Mouse (Mus musculus) forebrain, embryonic 14.5 days (tissue): ENCODE results near the gene Col25a1. TPM values are rescaled to one million over a fixed set of nuclear protein-coding genes. Genes with fewer than 3 reads are reported as not detected.

Experiments used
- ATAC-seq: fragments of 200-750 bp; cut with Nextera tagmentation; 2 replicates; pipeline ENCODE4 v1.8.0; 2017; ENCODE audit warnings: mild to moderate bottlenecking, moderate library complexity
- DNase-seq: peaks from one replicate; pipeline ENCODE4 v3.0.0-alpha.2; 2015; ENCODE audit warnings: low spot score
- H3K27ac ChIP-seq: fragments of 300-500 bp; sonication (generic); 2 replicates; pipeline ENCODE4 v1.5.1; 2014; ENCODE audit warnings: low read depth, mild to moderate bottlenecking, control low read depth, low read length, moderate library complexity
- H3K27me3 ChIP-seq: fragments of 300-500 bp; sonication (generic); replicated peaks from 2 replicates; pipeline ENCODE4 v1.6.1; 2014; ENCODE audit warnings: low read length, control low read depth, mixed read lengths; ENCODE audit not compliant: control insufficient read depth, insufficient read depth
- H3K36me3 ChIP-seq: fragments of 300-500 bp; sonication (generic); 2 replicates; pipeline ENCODE4 v1.6.1; 2014; ENCODE audit warnings: low read length, control low read depth; ENCODE audit not compliant: control insufficient read depth, insufficient read depth
- H3K4me1 ChIP-seq: fragments of 300-500 bp; sonication (generic); 2 replicates; pipeline ENCODE4 v1.6.1; 2014; ENCODE audit warnings: antibody characterized with exemption, low read length, control low read depth; ENCODE audit not compliant: control insufficient read depth, insufficient read depth
- H3K4me2 ChIP-seq: fragments of 300-500 bp; sonication (generic); 2 replicates; pipeline ENCODE4 v1.6.1; 2014; ENCODE audit warnings: mild to moderate bottlenecking, control low read depth, low read length
- H3K4me3 ChIP-seq: fragments of 300-500 bp; sonication (generic); 2 replicates; pipeline ENCODE4 v1.5.1; 2014; ENCODE audit warnings: low read depth, low read length, control low read depth
- H3K9ac ChIP-seq: fragments of 300-500 bp; sonication (generic); 2 replicates; pipeline ENCODE4 v1.6.1; 2014; ENCODE audit warnings: mild to moderate bottlenecking, low read length, control low read depth, moderate library complexity
- H3K9me3 ChIP-seq: fragments of 300-500 bp; sonication (generic); replicated peaks from 2 replicates; pipeline ENCODE4 v1.6.1; 2016; ENCODE audit warnings: low read length, control low read depth, mixed read lengths; ENCODE audit not compliant: control insufficient read depth
- WGBS: fragments of 180-500 bp; shearing (Covaris S2); extraction: QIAGEN DNeasy Blood & Tissue Kit; methylation state at CpG from one replicate; pipeline ENCODE4 v1.1.7; 2014; 5-methylcytosine and 5-hydroxymethylcytosine counted together
- polyA plus RNA-seq: library from polyadenylated mRNA; unstranded; fragments of >200 nt; fragmentation: Nextera tagmentation; extraction: Ambion mirVana; gene quantifications from 2 replicates; pipeline ENCODE4 v1.2.1, GENCODE M21; 2014

Col25a1 gene
- polyA plus RNA-seq, 1 experiment from 2014 or later = 2.5 TPM

DNA sequence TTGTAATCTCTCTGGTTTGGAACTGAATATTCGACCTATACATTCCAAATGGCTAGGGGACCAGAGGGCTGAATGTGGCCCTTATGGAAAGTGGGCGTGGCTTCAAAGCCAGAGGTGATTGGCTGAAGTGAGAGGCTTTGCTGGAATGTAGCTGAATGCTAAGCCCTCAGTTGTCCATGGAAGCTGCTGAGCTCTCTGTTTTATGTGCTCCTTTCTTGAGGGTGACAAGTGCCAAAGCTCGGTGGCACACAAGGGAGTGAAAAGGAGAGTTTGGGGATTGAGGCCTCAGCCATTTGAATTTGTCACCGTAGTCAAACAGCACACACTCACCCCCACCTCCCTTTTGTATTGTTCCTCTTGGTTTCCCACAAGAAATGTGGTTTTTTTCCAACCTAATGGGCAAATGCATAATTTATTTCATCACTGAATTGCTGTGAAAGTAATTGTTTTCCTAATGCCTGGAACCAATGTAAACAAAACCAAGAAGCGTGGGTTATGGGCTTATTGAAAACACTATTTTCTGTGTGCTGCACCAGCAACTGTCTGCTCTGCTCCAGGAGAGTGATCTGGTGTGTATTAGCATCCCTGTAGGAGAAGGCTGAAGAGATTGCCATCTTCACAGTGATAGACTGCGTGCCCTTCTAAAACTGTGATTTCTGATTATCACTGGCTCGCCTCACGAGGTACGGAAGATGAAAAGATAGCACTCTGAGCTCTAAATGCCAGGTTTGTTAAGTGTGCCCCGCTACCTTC is 147.2 kb downstream of the Col25a1 start:
- DNase-seq (no peak), ATAC-seq (peak; percentile 54)
- Histone ChIP-seq H3K4me1 (peaks cover 14% of the 10 kb centered on the region; the same call in 1 of the 2 replicates), H3K4me3 (no peak overlapping the region), H3K36me3 (no peaks in the 10 kb centered on the region), H3K27ac (no peak overlapping the region), H3K9me3 (no peaks in the 10 kb centered on the region), H3K4me2 (no peak overlapping the region), H3K9ac (no peak overlapping the region), H3K27me3 (no peaks in the 10 kb centered on the region)
- 41% methylated on average over 10 of the region's 10 CpGs for WGBS

DNA sequence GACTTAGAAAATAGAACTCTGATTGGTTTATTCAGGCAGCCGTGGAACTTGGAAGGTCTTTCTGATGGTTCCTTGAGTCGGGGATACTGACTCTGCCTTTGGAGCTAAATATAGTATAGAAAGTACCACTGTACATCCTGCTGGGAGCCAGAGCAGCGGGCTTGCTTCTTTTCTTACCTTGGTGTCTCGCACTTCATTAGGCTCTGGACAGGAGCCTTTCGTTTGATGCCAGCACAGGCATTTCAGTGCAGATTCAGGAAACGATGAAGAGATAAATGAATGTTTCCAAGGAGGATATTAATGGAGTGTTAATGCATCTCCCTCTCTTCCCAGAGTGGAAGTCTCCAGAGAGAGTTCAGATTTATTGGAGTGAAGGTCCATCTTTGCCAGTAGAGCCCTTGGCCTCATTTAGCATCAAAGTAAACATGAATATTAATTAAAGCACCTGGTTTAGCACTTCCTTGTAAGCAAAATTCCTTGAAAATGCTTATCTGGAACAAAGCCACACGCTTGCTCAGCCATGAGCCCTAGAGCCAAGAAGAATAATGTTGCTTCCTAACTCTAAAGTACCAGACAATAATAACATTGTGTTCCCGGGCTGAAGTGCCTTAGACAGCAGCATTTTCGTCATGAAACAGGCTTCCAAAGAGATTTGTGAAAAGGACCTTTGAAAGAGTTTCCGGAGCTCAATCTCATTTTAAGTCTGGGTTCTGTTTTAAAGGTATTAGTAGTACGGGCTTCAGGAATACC is 151.9 kb downstream of the Col25a1 start:
- no peak overlapping the region for H3K9ac ChIP-seq
- H3K27me3 ChIP-seq = no peaks in the 10 kb centered on the region
- no peak overlapping the region for H3K27ac ChIP-seq
- WGBS = 28% methylated on average over 11 of the region's 11 CpGs
- peak; percentile 58 for DNase-seq
- peak; percentile 26; the same call in 1 of the 2 replicates for ATAC-seq
- no peak overlapping the region for H3K4me3 ChIP-seq
- H3K9me3 ChIP-seq = no peaks in the 10 kb centered on the region
- H3K36me3 ChIP-seq = no peaks in the 10 kb centered on the region
- no peak overlapping the region for H3K4me2 ChIP-seq
- peaks cover 18% of the 10 kb centered on the region; the same call in 1 of the 2 replicates for H3K4me1 ChIP-seq

DNA sequence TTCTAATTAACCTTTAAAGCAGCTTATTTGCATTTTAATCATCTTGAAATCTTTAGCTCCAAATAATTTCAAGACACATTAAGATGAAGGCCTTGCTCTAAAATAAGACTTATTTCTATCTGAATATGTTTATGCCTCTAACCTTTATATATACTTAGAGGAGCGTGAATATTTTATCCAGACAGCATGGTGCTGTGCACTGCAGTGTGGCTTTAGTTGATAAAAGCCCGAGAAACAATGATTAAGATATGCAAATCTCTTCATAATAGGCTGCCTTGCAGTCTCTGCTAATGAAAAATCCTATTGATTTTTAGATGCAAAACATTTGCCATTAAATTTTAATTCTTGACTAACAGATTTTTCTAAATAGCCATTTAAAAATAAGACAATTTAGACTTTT is 156.8 kb downstream of the Col25a1 start:
- Histone ChIP-seq H3K9ac (no peak overlapping the region), H3K27me3 (no peaks in the 10 kb centered on the region), H3K36me3 (no peaks in the 10 kb centered on the region), H3K4me3 (no peak overlapping the region), H3K9me3 (no peaks in the 10 kb centered on the region), H3K4me1 (peaks cover 19% of the 10 kb centered on the region), H3K27ac (no peak overlapping the region), H3K4me2 (no peak overlapping the region)
- DNase-seq = peak; percentile 36
- WGBS = 7% methylated on average over 2 of the region's 2 CpGs
- ATAC-seq = peak; percentile 45; the same call in 1 of the 2 replicates

GRCm38 (mm10) chr3:130288756-130289155 is 157.5 kb downstream of the Col25a1 start:
- H3K4me3 ChIP-seq = no peak overlapping the region
- no peaks in the 10 kb centered on the region for H3K36me3 ChIP-seq
- no peaks in the 10 kb centered on the region for H3K9me3 ChIP-seq
- WGBS = 32% methylated on average over 4 of the region's 4 CpGs
- H3K27ac ChIP-seq = peak overlapping the region; percentile 27; the same call in 1 of the 2 replicates
- DNase-seq (no peak), ATAC-seq (0 out of 2 replicates have a peak, but pooled peaks have one; percentile 11)
- H3K4me1 ChIP-seq = peaks cover 13% of the 10 kb centered on the region
- H3K9ac ChIP-seq = no peak overlapping the region
- H3K4me2 ChIP-seq = no peak overlapping the region
- H3K27me3 ChIP-seq = no peaks in the 10 kb centered on the region

DNA sequence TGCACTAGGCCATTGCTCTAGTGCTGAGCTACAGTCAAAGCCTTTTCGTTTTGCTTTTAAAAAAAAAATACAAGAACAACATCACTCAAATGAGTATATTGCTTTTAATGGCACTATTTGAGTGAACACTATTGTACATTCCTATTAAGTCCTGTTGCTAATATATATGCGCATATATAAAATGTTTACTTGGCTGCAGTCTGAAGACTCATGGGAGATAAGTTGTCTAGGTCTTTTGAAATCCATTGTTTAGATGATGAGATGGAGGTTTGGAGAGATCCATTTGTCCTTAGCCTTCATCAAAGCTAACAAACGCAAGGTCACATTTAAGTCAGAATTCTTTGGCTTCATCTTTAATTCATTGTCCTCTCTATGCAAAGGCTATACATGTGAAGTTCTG is 157.9 kb downstream of the Col25a1 start:
- DNase-seq (peak; percentile 29), ATAC-seq (peak; percentile 54; the same call in 1 of the 2 replicates)
- Histone ChIP-seq H3K9ac (no peak overlapping the region), H3K4me2 (no peak overlapping the region), H3K27ac (no peak overlapping the region), H3K4me3 (no peak overlapping the region), H3K9me3 (no peaks in the 10 kb centered on the region), H3K36me3 (no peaks in the 10 kb centered on the region), H3K4me1 (peaks cover 13% of the 10 kb centered on the region), H3K27me3 (no peaks in the 10 kb centered on the region)
- 45% methylated on average over 3 of the region's 3 CpGs for whole genome bisulfite sequencing

DNA sequence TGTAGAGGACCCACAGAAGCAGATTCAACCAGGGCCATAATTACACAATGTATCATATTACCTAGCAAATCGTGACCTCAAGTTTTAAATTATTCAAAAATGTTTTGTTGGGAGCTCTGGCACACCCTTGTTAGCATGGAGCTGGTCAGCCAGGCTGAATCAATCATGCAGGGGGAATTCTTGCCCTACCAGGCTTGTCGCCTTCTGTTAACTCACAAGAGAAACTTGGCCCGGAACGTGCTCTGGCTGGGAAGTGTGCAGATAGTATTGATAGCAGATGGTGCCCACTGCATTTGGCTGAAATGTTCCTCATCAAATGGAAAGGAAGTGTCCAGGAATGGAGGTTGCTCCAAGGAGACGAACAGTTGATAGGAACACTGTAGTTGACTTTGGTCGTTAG is 158.9 kb downstream of the Col25a1 start:
- no peak overlapping the region for H3K4me3 ChIP-seq
- H3K27me3 ChIP-seq = no peaks in the 10 kb centered on the region
- DNase-seq (peak; percentile 63), ATAC-seq (peak; percentile 66; the same call in 1 of the 2 replicates)
- H3K36me3 ChIP-seq = no peaks in the 10 kb centered on the region
- no peak overlapping the region for H3K4me2 ChIP-seq
- H3K9me3 ChIP-seq = no peaks in the 10 kb centered on the region
- peaks cover 13% of the 10 kb centered on the region for H3K4me1 ChIP-seq
- 50% methylated on average over 6 of the region's 6 CpGs for WGBS
- H3K27ac ChIP-seq = no peak overlapping the region
- no peak overlapping the region for H3K9ac ChIP-seq

DNA sequence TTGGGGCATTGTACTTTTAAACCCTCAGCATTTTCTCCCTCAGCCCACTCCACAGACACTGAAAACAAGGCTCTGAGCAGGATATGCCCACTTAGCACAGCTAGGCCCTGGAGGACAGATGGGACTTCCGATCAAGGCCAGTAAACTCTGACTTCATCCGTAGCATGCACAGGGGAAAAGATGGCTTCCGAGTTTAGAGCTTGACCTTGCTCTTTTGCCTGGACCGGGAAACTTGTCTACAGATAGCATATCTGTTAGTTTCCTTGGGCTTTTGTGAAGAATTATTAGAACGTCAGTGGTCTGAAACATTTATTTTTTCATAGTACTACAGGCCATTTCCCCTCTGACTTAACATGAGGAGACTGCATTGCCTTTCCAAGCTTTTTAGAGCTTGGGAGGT is 159.4 kb downstream of the Col25a1 start:
- no peaks in the 10 kb centered on the region for H3K9me3 ChIP-seq
- 96% methylated on average over 5 of the region's 5 CpGs for WGBS
- H3K27ac ChIP-seq = no peak overlapping the region
- H3K36me3 ChIP-seq = no peaks in the 10 kb centered on the region
- ATAC-seq = no peak; the same call in 1 of the 2 replicates
- DNase-seq = no peak
- no peak overlapping the region for H3K4me3 ChIP-seq
- no peak overlapping the region for H3K9ac ChIP-seq
- peaks cover 13% of the 10 kb centered on the region for H3K4me1 ChIP-seq
- H3K4me2 ChIP-seq = no peak overlapping the region
- H3K27me3 ChIP-seq = no peaks in the 10 kb centered on the region

DNA sequence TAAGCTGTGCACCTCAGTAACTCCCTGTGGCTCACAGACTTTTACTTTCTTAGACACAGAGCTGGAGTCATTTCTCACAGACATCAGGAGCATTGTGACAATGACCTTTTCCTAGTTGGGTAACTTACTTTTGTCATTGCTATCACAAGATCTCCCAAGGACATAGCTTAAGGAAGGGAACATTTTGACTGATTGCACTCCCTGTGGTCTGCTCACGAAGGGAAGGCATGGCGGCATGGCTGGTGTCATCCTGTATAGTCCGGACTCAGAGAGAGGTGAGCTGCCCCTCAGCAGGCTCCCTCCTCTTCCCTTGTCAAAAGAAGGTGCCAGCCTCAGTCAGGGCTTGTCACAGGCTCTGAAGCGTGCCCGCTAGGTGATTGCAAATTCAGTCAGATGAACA is 160.6 kb downstream of the Col25a1 start:
- Histone ChIP-seq H3K27me3 (no peaks in the 10 kb centered on the region), H3K4me3 (no peak overlapping the region), H3K36me3 (no peaks in the 10 kb centered on the region), H3K27ac (no peak overlapping the region), H3K4me2 (no peak overlapping the region), H3K4me1 (peaks cover 13% of the 10 kb centered on the region), H3K9me3 (no peaks in the 10 kb centered on the region), H3K9ac (no peak overlapping the region)
- 86% methylated on average over 5 of the region's 5 CpGs for WGBS
- DNase-seq (no peak), ATAC-seq (no peak)

- H3K4me1 ChIP-seq = no peaks in the 10 kb centered on the region
- H3K36me3 ChIP-seq = no peaks in the 10 kb centered on the region
- H3K4me2 ChIP-seq = no peak overlapping the region
- no peak overlapping the region for H3K9ac ChIP-seq
- H3K27ac ChIP-seq = no peak overlapping the region
- no peak overlapping the region for H3K4me3 ChIP-seq
- no peak for DNase-seq
- no peak for ATAC-seq
- H3K27me3 ChIP-seq = no peaks in the 10 kb centered on the region
- WGBS = 92% methylated on average over 3 of the region's 3 CpGs
- no peaks in the 10 kb centered on the region for H3K9me3 ChIP-seq
Measured at GRCm38 (mm10) chr3:130300530-130300929, 169.2 kb downstream of the Col25a1 start.
